Mouse (Mus musculus) induced T-regulatory cell, adult 2 months (primary cell): Measurements from ENCODE around the gene Agtpbp1.
"Not testable (repeated sequence)": the region's sequence is repeated elsewhere in the genome, so short reads cannot be mapped to it uniquely, and the experiment has no call there.

Experiments used
- DNase-seq: peaks from one replicate; pipeline ENCODE4 v3.0.0-alpha.2; 2012; ENCODE audit warnings: low read depth

The Agtpbp1 gene

DNA sequence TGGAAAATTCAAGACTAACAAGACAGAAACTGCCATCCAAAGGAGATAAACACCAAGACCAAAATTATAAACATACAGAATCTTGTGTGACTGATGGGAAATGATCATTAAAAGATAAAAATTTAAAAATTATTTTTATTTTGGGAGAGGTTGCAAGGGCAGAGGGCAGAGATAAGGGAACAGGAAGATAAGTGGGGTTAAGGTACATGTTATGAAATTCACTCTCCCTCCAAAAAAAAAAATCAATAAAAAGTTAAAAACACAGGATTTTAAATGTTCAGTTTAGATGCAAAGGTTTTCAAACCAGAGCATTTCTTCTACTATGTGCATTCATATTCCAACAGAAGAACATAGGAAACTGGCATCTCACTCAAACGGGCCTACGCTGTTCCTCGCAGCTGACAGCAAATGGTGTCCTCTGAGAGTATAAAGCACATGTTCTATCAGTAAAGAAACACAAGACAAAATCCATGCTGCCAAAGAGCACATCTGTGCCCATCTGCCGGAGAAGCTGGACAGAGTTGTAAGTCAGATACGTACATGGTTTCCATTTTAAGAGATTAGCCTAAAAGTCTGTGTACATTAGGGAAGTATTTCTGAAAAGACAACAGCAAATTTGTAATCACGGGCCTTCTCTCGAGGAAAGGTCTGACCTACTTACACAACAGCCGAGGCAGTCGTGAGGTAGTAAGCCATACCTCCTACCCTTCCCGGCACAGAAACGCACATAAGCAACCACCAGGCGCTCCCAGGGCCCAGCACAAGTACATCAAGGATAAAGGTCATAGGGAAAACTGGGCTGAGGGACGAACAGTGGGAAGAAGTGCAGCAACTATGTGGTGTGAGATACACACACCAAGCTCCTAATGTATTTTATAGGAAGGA is 104.2 kb downstream of the Agtpbp1 start:
- DNase-seq, result no peak

DNA sequence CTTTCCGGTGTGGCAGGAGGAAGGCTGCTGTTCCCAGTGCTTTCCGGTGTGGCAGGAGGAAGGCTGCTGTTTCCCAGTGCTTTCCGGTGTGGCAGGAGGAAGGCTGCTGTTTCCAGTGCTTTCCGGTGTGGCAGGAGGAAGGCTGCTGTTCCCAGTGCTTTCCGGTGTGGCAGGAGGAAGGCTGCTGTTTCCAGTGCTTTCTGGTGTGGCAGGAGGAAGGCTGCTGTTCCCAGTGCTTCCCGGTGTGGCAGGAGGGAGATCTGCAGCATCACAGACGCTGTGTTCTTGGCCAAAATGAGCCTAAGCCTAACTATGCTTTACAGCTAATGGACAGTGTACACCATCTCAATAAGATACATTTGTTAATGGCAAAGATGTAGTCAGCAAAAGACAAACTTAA is 107.1 kb downstream of the Agtpbp1 start:
- DNase-seq, result not testable (repeated sequence)

DNA sequence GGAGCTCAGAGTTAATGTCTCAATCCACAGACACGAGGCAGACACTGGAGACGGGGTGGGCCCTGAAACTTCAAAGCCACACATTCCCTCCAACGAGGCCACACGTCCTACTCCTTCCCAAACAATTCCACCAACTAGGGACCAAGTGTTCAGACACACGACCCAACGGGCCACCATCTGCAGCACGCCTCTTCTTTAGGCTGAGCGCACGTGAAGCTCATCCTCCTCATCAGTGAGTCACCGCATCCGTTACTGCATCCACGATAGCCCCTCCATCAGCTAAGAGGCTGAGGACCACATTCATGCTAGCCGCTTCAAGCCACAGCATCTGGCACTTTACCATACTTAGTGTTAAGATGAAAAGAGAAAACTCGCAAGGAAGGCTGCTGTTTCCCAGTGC is 107.6 kb downstream of the Agtpbp1 start:
- DNase-seq, result no peak

GRCm38 (mm10) chr13:59474973-59475372 is 110.1 kb downstream of the Agtpbp1 start:
- DNase-seq, result no peak

DNA sequence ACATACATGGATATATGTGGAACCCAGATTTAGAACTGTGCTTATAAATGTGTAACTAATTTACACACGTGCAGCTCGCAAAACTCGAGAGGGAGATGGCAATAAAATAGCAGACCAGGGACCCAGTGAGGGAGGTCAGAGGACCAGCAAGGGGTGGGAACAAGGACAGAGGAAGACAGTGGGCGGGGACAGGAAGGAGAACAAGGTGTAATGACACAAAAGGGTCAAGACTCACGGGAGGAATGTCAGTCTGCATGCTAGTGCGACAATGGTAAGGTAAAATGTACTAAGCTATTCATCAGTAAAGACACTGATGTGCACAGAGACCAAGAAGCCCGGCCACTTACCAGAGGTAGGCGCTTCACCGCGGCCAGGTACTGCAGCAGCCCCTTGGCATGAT is 111.7 kb downstream of the Agtpbp1 start:
- DNase-seq, result no peak

GRCm38 (mm10) chr13:59472222-59472621 is 112.8 kb downstream of the Agtpbp1 start:
- DNase-seq, result no peak

- DNase-seq, result no peak
Measured at GRCm38 (mm10) chr13:59469701-59470100, 115.3 kb downstream of the Agtpbp1 start.

DNA sequence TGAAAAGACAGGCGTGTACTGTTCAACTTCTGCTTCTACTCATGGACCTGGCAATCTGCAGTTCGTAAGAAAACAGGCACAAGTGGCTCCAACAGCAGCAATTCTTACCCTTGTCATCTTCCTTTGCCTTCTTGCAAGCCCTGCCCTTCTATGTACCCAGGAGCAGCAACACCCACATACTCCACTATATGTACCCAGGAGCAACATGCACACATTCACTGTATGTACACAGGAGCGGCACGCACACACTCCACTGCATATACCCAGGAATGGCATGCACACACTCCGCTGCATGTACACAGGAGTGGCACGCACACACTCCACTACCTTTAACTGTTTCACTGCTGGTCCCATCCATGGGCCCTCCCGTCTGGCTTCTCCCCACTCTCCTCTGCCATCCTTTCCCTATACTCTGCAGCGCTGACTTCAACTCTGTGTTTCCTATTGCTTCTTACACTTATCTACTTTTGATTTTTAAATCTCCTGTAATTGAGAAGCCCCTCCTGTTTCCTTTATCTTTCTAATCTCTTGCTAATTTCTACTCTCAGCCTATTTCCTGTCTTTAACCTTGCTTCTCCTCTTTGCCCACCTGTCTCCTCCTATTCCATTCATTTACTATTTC is 116.7 kb downstream of the Agtpbp1 start:
- DNase-seq, result no peak

DNA sequence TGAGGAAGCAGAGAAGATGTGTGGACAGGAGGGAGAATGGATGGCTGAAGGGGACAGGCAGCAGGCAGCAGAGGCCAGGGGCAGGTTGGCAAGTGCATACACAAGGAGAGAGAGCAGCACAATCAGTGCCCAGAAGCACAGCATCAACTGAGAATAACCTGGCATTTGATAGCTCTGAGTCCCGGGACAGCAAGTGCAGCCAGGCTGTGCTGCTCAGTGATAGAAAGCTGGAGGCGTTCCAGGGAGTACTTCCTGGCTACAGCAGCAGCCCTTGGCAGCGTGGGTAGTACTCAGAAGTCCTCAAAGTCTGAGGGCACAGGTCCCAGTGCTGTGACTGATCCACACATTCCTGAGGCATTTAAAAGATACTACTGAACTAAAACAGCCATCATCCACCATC is 117.4 kb downstream of the Agtpbp1 start:
- no peak for DNase-seq

GRCm38 (mm10) chr13:59460958-59461357 is 124.1 kb downstream of the Agtpbp1 start:
- no peak for DNase-seq

DNA sequence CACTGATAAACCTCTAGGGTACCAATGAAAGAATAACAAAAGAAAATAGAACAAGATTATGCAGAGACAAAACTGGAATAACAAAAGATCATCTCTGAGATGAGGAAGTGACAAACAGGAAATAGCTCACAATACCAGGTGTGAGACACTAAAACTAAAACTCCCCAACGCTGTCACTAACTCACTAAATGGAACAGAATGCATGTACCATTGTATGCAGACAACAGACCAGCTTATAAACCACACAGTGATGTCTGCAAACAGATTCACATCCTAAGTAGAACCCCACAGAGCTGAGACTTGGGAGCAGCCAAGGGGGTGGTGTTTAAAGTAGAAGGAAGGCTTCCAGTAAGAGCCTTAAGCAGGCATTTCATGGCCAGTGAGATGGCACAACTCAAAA is 128.8 kb downstream of the Agtpbp1 start:
- DNase-seq, result peak; percentile 47

GRCm38 (mm10) chr13:59454001-59454785 is 130.8 kb downstream of the Agtpbp1 start:
- DNase-seq, result no peak

GRCm38 (mm10) chr13:59453582-59453981 is 131.4 kb downstream of the Agtpbp1 start:
- DNase-seq, result no peak

GRCm38 (mm10) chr13:59453045-59453444 is 132.0 kb downstream of the Agtpbp1 start:
- no peak for DNase-seq

DNA sequence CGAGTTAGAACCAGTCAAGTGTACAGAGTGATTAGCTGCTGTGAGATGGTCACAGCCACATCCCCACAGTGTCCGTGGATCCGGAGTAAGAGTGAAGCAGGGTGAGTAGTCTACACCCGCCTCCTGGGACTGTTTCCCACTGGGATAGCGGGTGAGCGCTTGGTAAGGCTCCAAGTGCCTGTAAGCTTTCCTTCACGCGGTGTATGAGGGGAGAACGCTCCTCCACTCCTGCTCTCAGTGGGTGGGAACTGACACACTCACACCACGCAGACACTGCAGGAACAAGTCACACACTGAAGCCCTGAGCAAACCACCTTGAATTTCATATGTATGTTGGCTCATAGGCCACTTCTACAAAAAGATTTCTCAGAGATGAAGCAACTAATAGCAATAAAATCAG is 134.2 kb downstream of the Agtpbp1 start:
- no peak for DNase-seq

DNA sequence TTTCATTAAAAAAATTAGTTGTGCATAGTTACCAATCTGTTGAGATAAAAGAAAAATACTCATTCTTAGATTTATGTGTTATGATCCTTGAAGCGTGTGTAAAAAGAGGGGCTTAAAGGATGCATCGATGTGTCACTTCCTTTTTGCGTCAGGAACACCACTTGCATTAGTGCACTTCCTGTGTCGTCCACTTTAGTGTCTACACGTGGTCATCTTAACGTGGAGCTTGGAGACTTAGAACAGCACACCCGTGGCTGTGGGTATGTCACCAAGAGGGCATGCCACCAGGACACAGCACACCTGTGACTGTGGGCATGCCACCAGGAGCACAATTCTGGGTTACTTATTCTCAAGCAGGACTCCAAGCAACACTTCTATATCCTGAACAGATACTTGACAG is 137.9 kb downstream of the Agtpbp1 start:
- no peak for DNase-seq

- DNase-seq, result no peak
Measured at GRCm38 (mm10) chr13:59445179-59445578, 139.8 kb downstream of the Agtpbp1 start.

DNA sequence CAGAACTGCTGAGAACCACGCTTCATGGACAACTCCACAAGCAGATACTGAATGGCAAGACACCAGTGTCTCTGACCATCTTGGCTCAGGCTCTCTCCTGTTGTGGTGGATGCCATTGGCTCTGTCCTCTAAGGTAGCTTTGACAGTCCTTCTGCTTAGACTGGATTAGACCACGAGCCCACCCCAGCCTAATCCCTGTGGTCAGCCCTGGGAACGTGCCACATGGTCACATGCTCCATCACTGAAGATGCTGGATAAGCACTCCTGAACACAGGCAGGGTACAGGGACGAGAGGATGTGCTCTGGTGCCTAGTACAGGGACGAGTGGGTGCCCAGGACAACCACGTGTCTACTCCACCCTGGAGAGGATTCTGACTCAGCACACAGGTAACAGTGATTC is 140.7 kb downstream of the Agtpbp1 start:
- no peak for DNase-seq

DNA sequence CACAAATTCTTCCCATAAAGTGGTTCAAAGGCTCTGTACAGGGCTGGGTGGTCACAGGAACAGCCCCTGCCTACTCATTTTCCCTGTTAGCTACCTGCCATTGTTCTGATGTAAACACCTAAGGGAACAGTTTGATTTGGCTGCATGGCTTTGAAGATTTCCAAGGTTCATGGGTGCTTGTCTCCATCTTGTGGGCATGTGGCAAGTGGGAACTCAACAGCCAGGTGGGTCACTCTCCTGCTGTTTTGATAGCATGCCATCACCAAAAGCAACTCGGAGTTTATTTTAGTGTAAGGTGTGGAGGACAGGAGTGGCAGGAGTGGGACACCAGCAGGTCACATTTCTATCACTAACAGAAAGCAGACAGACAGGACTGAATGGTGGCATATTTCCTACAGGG is 145.3 kb downstream of the Agtpbp1 start:
- DNase-seq, result no peak

DNA sequence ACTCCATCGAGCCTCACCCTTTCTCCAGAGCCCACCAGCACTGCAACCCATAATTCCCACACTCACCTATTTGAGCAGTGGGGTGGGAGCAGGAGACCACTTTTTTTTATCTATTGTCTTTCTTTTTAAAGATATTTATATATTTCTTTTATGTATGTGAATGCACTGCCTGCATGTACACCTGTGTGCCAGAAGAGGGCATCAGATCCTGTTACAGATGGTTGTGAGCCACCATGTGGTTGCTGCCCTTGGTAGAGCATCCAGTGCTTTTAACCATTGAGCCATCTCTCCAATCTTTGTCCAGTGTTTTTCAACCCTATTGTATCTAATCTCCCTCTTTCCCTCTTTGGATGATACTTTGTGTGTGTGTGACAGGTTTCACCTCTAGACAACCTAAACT is 150.5 kb downstream of the Agtpbp1 start:
- peak; percentile 13 for DNase-seq

DNA sequence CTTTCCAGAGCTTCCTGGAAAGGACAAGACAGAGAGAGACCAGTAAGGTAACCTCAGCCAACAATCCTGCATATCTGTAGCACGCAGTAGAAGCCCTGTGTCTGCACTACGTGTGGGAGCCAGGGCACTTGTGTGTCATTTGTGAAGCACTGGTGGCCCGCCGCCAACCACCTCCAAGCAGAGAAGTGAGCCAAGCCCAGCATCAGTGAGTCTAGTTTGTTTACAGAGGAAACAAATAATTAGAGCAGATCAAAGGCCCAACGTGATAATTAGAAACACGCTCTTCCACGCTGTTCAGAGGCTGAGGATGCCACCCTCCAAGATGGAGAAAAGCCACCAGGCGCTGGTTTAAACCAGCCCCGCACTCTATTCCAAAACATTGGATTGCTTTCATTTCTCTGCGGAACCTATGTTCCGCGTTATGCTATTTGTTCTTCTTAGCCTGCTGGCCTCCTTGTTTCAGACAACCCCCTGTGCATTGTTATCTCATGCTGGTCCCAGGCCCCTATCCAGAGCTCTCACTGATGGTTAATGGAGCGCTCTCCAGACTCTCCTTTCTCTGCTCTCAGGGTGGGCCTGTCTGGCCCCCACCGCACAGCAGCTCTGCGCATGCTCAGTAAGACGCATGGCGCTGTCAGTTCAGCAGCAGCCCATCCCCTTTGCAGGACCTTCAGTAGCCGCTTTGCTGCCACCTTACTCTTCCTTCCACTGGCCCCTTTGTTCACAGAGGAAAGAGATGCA is 153.7 kb downstream of the Agtpbp1 start:
- DNase-seq, result no peak

- DNase-seq, result no peak
Measured at GRCm38 (mm10) chr13:59429369-59429768, 155.7 kb downstream of the Agtpbp1 start.
